ENCODE assay signal across 15 mouse cellular contexts in the genomic region with DNA sequence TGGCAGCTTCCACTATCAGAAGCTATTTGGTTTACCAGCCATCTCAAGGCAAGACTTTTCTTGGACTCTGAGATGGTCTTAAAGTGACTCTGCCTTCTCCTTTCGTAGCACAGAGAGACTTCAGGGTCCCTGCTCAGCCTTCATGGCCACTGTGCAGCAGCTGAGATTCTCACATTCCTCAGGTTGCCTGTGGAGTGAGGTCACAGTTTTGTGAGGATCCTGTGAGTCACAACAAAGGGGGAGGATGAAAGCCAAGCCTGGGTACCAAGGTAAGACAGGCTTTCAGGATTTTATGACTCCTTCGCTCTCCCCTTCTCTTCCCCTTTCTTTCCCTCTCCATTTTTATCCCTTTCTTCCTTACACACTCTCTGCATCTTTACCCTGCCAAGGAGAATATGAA.
"Had no signal": no experiment of that assay in that cellular context is flagged by ENCODE, and none has a peak within 500 bp of the region (broad histone marks: within the 10 kb centered on the region; RNA-seq: fewer than 3 reads in every experiment).

No protein-coding gene starts in this region.

- H3K36me3 ChIP-seq: lung, embryonic 15.5 days; midbrain, embryonic 13.5 days; midbrain, embryonic 15.5 days; neural tube, embryonic 12.5 days had no signal

- H3K4me3 ChIP-seq: lung, embryonic 15.5 days; midbrain, embryonic 13.5 days; midbrain, embryonic 15.5 days; neural tube, embryonic 12.5 days had no signal

- H3K27ac ChIP-seq: lung, embryonic 15.5 days; midbrain, embryonic 13.5 days; midbrain, embryonic 15.5 days; neural tube, embryonic 12.5 days had no signal

- H3K4me2 ChIP-seq: lung, embryonic 15.5 days; midbrain, embryonic 11.5 days; midbrain, embryonic 13.5 days; midbrain, embryonic 15.5 days; neural tube, embryonic 12.5 days had no signal

- DNase-seq: lung, adult 18-20 months; lung, postnatal 4 days; right cerebral cortex, adult 18-20 months; right cerebral cortex, postnatal 25 days; right cerebral cortex, postnatal 4 days; spleen, adult 18-20 months; thymus, adult 18-20 months; thymus, postnatal 14 days; thymus, postnatal 36 days had no signal

- H3K9me3 ChIP-seq: lung, embryonic 15.5 days; midbrain, embryonic 13.5 days; midbrain, embryonic 15.5 days; neural tube, embryonic 12.5 days had no signal

- H3K9ac ChIP-seq: lung, embryonic 15.5 days; midbrain, embryonic 13.5 days; midbrain, embryonic 15.5 days; neural tube, embryonic 12.5 days had no signal

- ATAC-seq: lung, postnatal 0 days; midbrain, embryonic 13.5 days; midbrain, embryonic 15.5 days had no signal

- H3K27me3 ChIP-seq: lung, embryonic 15.5 days; midbrain, embryonic 13.5 days; midbrain, embryonic 15.5 days; neural tube, embryonic 12.5 days had no signal

- H3K4me1 ChIP-seq: midbrain, embryonic 13.5 days; midbrain, embryonic 15.5 days; neural tube, embryonic 12.5 days had no signal
